Mouse (Mus musculus) olfactory bulb, adult 2 months (tissue): ENCODE measurements around the gene Kif3c.

Source experiments
- CTCF ChIP-seq: fragments of 200-500 bp; IDR thresholded peaks from 2 replicates; pipeline ENCODE4 v1.5.1; 2012; ENCODE audit warnings: low read depth, mild to moderate bottlenecking, low read length, moderate library complexity; ENCODE audit not compliant: insufficient read depth
- POLR2A ChIP-seq: fragments of 200-500 bp; IDR thresholded peaks from 2 replicates; pipeline ENCODE4 v1.6.1; 2012; ENCODE audit warnings: mild to moderate bottlenecking, low read depth, low read length, moderate library complexity; ENCODE audit not compliant: insufficient read depth

GRCm38 (mm10) chr12:3430443-3430753 is 65.5 kb downstream of the Kif3c start:
- no peak for TF ChIP-seq POLR2A
- TF ChIP-seq CTCF: no peak
